Mouse (Mus musculus): Measurements from ENCODE around the gene Dpep1.

- TF ChIP-seq CTCF (IDR thresholded peaks at IDR 0.05; ENCODE audit: low read depth) (no peak), EP300 (IDR thresholded peaks at IDR 0.05; ENCODE audit: low read depth) (no peak)
Measured at GRCm38 (mm10) chr8:123191908-123192307, 5.9 kb downstream of the Dpep1 start.

Data from heart, postnatal 0 days (tissue).